Mouse (Mus musculus): Measurements from ENCODE around the gene Reep1.

The Reep1 gene

GRCm38 (mm10) chr6:71737202-71737601, 29.8 kb downstream of the Reep1 start:
- no peak for DNase-seq (ENCODE audit: low read depth)

- DNase-seq (ENCODE audit: low read depth), result no peak
Measured at GRCm38 (mm10) chr6:71738611-71739010, 31.2 kb downstream of the Reep1 start.

- no peak for DNase-seq (ENCODE audit: low read depth)
Measured at GRCm38 (mm10) chr6:71740921-71741320, 33.6 kb downstream of the Reep1 start.

GRCm38 (mm10) chr6:71741998-71742636, 34.8 kb downstream of the Reep1 start:
- DNase-seq (ENCODE audit: low read depth), result no peak

GRCm38 (mm10) chr6:71744934-71745333, 37.6 kb downstream of the Reep1 start:
- DNase-seq (ENCODE audit: low read depth), result no peak

GRCm38 (mm10) chr6:71745482-71746234, 38.3 kb downstream of the Reep1 start:
- DNase-seq (ENCODE audit: low read depth), result peak; percentile 25

GRCm38 (mm10) chr6:71746246-71746645, 38.9 kb downstream of the Reep1 start:
- no peak for DNase-seq (ENCODE audit: low read depth)

- DNase-seq (ENCODE audit: low read depth), result peak; percentile 75
Measured at GRCm38 (mm10) chr6:71746846-71747245, 39.5 kb downstream of the Reep1 start.

GRCm38 (mm10) chr6:71751602-71752001, 44.2 kb downstream of the Reep1 start:
- no peak for DNase-seq (ENCODE audit: low read depth)

- no peak for DNase-seq (ENCODE audit: low read depth)
Measured at GRCm38 (mm10) chr6:71752791-71753464, 45.6 kb downstream of the Reep1 start.

- DNase-seq (ENCODE audit: low read depth), result peak; percentile 42
Measured at GRCm38 (mm10) chr6:71757039-71757894, 49.9 kb downstream of the Reep1 start.

GRCm38 (mm10) chr6:71758780-71759179, 51.4 kb downstream of the Reep1 start:
- DNase-seq (ENCODE audit: low read depth), result no peak

GRCm38 (mm10) chr6:71760073-71760472, 52.7 kb downstream of the Reep1 start:
- DNase-seq (ENCODE audit: low read depth), result no peak

- DNase-seq (ENCODE audit: low read depth), result no peak
Measured at GRCm38 (mm10) chr6:71767761-71768160, 60.4 kb downstream of the Reep1 start.

- DNase-seq (ENCODE audit: low read depth), result peak; percentile 40
Measured at GRCm38 (mm10) chr6:71769901-71770690, 62.7 kb downstream of the Reep1 start.

- DNase-seq (ENCODE audit: low read depth), result no peak
Measured at GRCm38 (mm10) chr6:71770856-71771255, 63.5 kb downstream of the Reep1 start.

GRCm38 (mm10) chr6:71771282-71771681, 63.9 kb downstream of the Reep1 start:
- no peak for DNase-seq (ENCODE audit: low read depth)

GRCm38 (mm10) chr6:71772156-71772555, 64.8 kb downstream of the Reep1 start:
- DNase-seq (ENCODE audit: low read depth), result no peak

- DNase-seq (ENCODE audit: low read depth), result no peak
Measured at GRCm38 (mm10) chr6:71772636-71773208, 65.4 kb downstream of the Reep1 start.

- DNase-seq (ENCODE audit: low read depth), result no peak
Measured at GRCm38 (mm10) chr6:71778016-71778415, 70.7 kb downstream of the Reep1 start.

GRCm38 (mm10) chr6:71779831-71780230, 72.5 kb downstream of the Reep1 start:
- DNase-seq (ENCODE audit: low read depth), result no peak

All from naive thymus-derived CD4-positive, alpha-beta T cell, adult 2 months (primary cell).